Mouse (Mus musculus): ENCODE results near the gene Actc1. TPM values are rescaled to one million over a fixed set of nuclear protein-coding genes. Genes with fewer than 3 reads are reported as not detected.

The Actc1 gene
- total RNA-seq, 2 experiments from 2014 or later: 1,166 to 4,359 TPM

Other genes starting within 250 kb of the Actc1 start
- gene Scg5, start 224.4 kb downstream of the Actc1 start, total RNA-seq (2021): not detected
- gene Arhgap11a, start 204.9 kb downstream of the Actc1 start, total RNA-seq (2021): 1 to 10 TPM; 1.2 TPM
- not detected for gene Gjd2, start 39.9 kb downstream of the Actc1 start, total RNA-seq (2021)
- gene Aqr, start 133.5 kb upstream of the Actc1 start, total RNA-seq (2021): 10 to 100 TPM in 1 of 2 experiments, 1 to 10 TPM in 1; 8.8 to 11.0 TPM
- 10 to 100 TPM; 16.8 to 23.3 TPM for gene Zfp770, start 147.9 kb upstream of the Actc1 start, total RNA-seq (2021)